Mouse (Mus musculus): ENCODE measurements around the gene Rnf121. TPM values are rescaled to one million over a fixed set of nuclear protein-coding genes. Genes with fewer than 3 reads are reported as not detected.
A peak's percentile ranks its signal among the peaks of the same experiment; 100 is the strongest.

Rnf121 gene
- total RNA-seq (2021) (10 to 100 TPM; 20.7 to 23.9 TPM), polyA plus RNA-seq (2012; rRNA removed) (21.3 and 33.9 TPM in 2 replicates)
- long read RNA-seq, transcript Rnf121-202 (9 exons, 2,249 nt) = major isoform, 22 of 28 reads
- long read RNA-seq, partial matches to known transcripts = 0 of 28 reads
- long read RNA-seq, other reads (novel, unspliced or antisense) = 5 of 28 reads

- H3K27ac ChIP-seq = peak within 1 kb of the TSS; percentile 85
- H3K4me3 ChIP-seq = peak within 1 kb of the TSS; percentile 65
- DNase-seq = peak; percentile 93 to 96
- peaks cover 8% of the 10 kb centered on the region for H3K36me3 ChIP-seq (ENCODE audit: control insufficient read depth, insufficient read depth, low read length)
- intact Hi-C loops (cut with DNase I) = loop anchor here (2.0 kb wide), 1 partner anchor 130 kb away; the partner anchor contains the start of gene Numa1
- TF ChIP-seq CTCF (IDR thresholded peaks at IDR 0.05) = no peak
- TF ChIP-seq POLR2A (IDR thresholded peaks at IDR 0.05; ENCODE audit: insufficient read depth, low read depth, low read length) = peak; percentile 69; the same call in 1 of the 2 replicates
- peak; percentile 58 for TF ChIP-seq EP300 (IDR thresholded peaks at IDR 0.05; ENCODE audit: insufficient read depth, low read depth, low read length)
- no peaks in the 10 kb centered on the region for H3K27me3 ChIP-seq (ENCODE audit: control insufficient read depth, insufficient read depth, low read length)
- peaks cover 2% of the 10 kb centered on the region; the same call in 1 of the 2 replicates for H3K79me2 ChIP-seq (replicated peaks; ENCODE audit: control insufficient read depth, insufficient read depth, low read length)
- H3K4me1 ChIP-seq (ENCODE audit: control insufficient read depth, insufficient read depth, low read length) = peaks cover 4% of the 10 kb centered on the region
- H3K9ac ChIP-seq (ENCODE audit: low read depth, low read length) = peak within 1 kb of the TSS; percentile 80
- under 1% methylated on average over 56 of the region's 56 CpGs for WGBS
Observed at GRCm38 (mm10) chr7:102065046-102065891, at the start of gene Rnf121, which contains the start of the genes Xndc1 and Xntrpc. Rnf121 (minus strand) TSS chr7:102065469. Xndc1 (plus strand) TSS chr7:102065511. Xntrpc (plus strand) TSS chr7:102065713.

GRCm38 (mm10) chr7:102113151-102113729 lies 48.0 kb upstream of the Rnf121 start:
- Histone ChIP-seq H3K36me3 (ENCODE audit: control insufficient read depth, insufficient read depth, low read length) (no peaks in the 10 kb centered on the region), H3K27me3 (ENCODE audit: control insufficient read depth, insufficient read depth, low read length) (no peaks in the 10 kb centered on the region), H3K79me2 (replicated peaks; ENCODE audit: control insufficient read depth, insufficient read depth, low read length) (no peaks in the 10 kb centered on the region), H3K27ac (no peak overlapping the region), H3K4me3 (no peak overlapping the region), H3K9ac (ENCODE audit: low read depth, low read length) (no peak overlapping the region), H3K4me1 (ENCODE audit: control insufficient read depth, insufficient read depth, low read length) (no peaks in the 10 kb centered on the region)
- WGBS = 67% methylated on average over 45 of the region's 45 CpGs
- intact Hi-C loops (cut with DNase I) = no loop called here
- TF ChIP-seq POLR2A (IDR thresholded peaks at IDR 0.05; ENCODE audit: insufficient read depth, low read depth, low read length) (no peak; the same call in 1 of the 2 replicates), CTCF (IDR thresholded peaks at IDR 0.05) (no peak), EP300 (IDR thresholded peaks at IDR 0.05; ENCODE audit: insufficient read depth, low read depth, low read length) (no peak)
- DNase-seq = no peak

- no peak overlapping the region for H3K9ac ChIP-seq (ENCODE audit: low read depth, low read length)
- no peak overlapping the region for H3K4me3 ChIP-seq
- WGBS = 79% methylated on average over 4 of the region's 4 CpGs
- intact Hi-C loops (cut with DNase I) = no loop called here
- H3K36me3 ChIP-seq (ENCODE audit: control insufficient read depth, insufficient read depth, low read length) = peaks cover 2% of the 10 kb centered on the region
- no peak overlapping the region for H3K27ac ChIP-seq
- TF ChIP-seq POLR2A (IDR thresholded peaks at IDR 0.05; ENCODE audit: insufficient read depth, low read depth, low read length) (no peak), EP300 (IDR thresholded peaks at IDR 0.05; ENCODE audit: insufficient read depth, low read depth, low read length) (no peak), CTCF (IDR thresholded peaks at IDR 0.05) (no peak)
- no peaks in the 10 kb centered on the region; the same call in 1 of the 2 replicates for H3K79me2 ChIP-seq (replicated peaks; ENCODE audit: control insufficient read depth, insufficient read depth, low read length)
- no peaks in the 10 kb centered on the region for H3K4me1 ChIP-seq (ENCODE audit: control insufficient read depth, insufficient read depth, low read length)
- DNase-seq = no peak
- no peaks in the 10 kb centered on the region for H3K27me3 ChIP-seq (ENCODE audit: control insufficient read depth, insufficient read depth, low read length)
Observed at GRCm38 (mm10) chr7:102109746-102110145, 44.5 kb upstream of the Rnf121 start.

- no peaks in the 10 kb centered on the region for H3K27me3 ChIP-seq (ENCODE audit: control insufficient read depth, insufficient read depth, low read length)
- H3K36me3 ChIP-seq (ENCODE audit: control insufficient read depth, insufficient read depth, low read length) = peaks cover 2% of the 10 kb centered on the region
- H3K4me1 ChIP-seq (ENCODE audit: control insufficient read depth, insufficient read depth, low read length) = no peaks in the 10 kb centered on the region
- no peak within 1 kb of the TSS for H3K4me3 ChIP-seq
- H3K27ac ChIP-seq = no peak within 1 kb of the TSS
- intact Hi-C loops (cut with DNase I) = no loop called here
- no peaks in the 10 kb centered on the region; the same call in 1 of the 2 replicates for H3K79me2 ChIP-seq (replicated peaks; ENCODE audit: control insufficient read depth, insufficient read depth, low read length)
- 62% methylated on average over 7 of the region's 7 CpGs for WGBS
- no peak for DNase-seq
- no peak within 1 kb of the TSS for H3K9ac ChIP-seq (ENCODE audit: low read depth, low read length)
- TF ChIP-seq POLR2A (IDR thresholded peaks at IDR 0.05; ENCODE audit: insufficient read depth, low read depth, low read length) (no peak), CTCF (IDR thresholded peaks at IDR 0.05) (no peak), EP300 (IDR thresholded peaks at IDR 0.05; ENCODE audit: insufficient read depth, low read depth, low read length) (no peak)
Observed at GRCm38 (mm10) chr7:102109171-102109570, 43.9 kb upstream of the Rnf121 start, which contains the start of gene Art5. Art5 (minus strand) TSS chr7:102109489.

- H3K27me3 ChIP-seq (ENCODE audit: control insufficient read depth, insufficient read depth, low read length) = no peaks in the 10 kb centered on the region
- DNase-seq = peak in 1 of 2 experiments; percentile 39
- H3K4me3 ChIP-seq = no peak overlapping the region
- intact Hi-C loops (cut with DNase I) = no loop called here
- no peak overlapping the region for H3K9ac ChIP-seq (ENCODE audit: low read depth, low read length)
- H3K36me3 ChIP-seq (ENCODE audit: control insufficient read depth, insufficient read depth, low read length) = peaks cover 2% of the 10 kb centered on the region
- WGBS = 27% methylated on average over 1 of the region's 1 CpGs
- TF ChIP-seq POLR2A (IDR thresholded peaks at IDR 0.05; ENCODE audit: insufficient read depth, low read depth, low read length) = peak; percentile 36; the same call in 1 of the 2 replicates
- TF ChIP-seq EP300 (IDR thresholded peaks at IDR 0.05; ENCODE audit: insufficient read depth, low read depth, low read length) = 0 out of 2 replicates have a peak, but pooled peaks have one; percentile 51
- TF ChIP-seq CTCF (IDR thresholded peaks at IDR 0.05) = no peak
- no peak overlapping the region for H3K27ac ChIP-seq
- no peaks in the 10 kb centered on the region; the same call in 1 of the 2 replicates for H3K79me2 ChIP-seq (replicated peaks; ENCODE audit: control insufficient read depth, insufficient read depth, low read length)
- peaks cover 2% of the 10 kb centered on the region; the same call in 1 of the 2 replicates for H3K4me1 ChIP-seq (ENCODE audit: control insufficient read depth, insufficient read depth, low read length)
Observed at GRCm38 (mm10) chr7:102108206-102108605, 42.9 kb upstream of the Rnf121 start.
